Mouse (Mus musculus) myocyte (in vitro differentiated cells): ENCODE measurements around the gene Srarp. TPM values are rescaled to one million over a fixed set of nuclear protein-coding genes. Genes with fewer than 3 reads are reported as not detected.
A peak's percentile ranks its signal among the peaks of the same experiment; 100 is the strongest.

Experiments
- H3K27me3 ChIP-seq: one replicate; pipeline ENCODE4 v1.6.1; 2011; ENCODE audit not compliant: control insufficient read depth, insufficient read depth, insufficient read length
- H3K36me3 ChIP-seq: one replicate; pipeline ENCODE4 v1.6.1; 2011; ENCODE audit not compliant: control insufficient read depth, insufficient read depth
- H3K4me2 ChIP-seq: one replicate; pipeline ENCODE4 v1.6.1; 2011; ENCODE audit warnings: low read depth, control low read depth
- H3K4me3 ChIP-seq: one replicate; pipeline ENCODE4 v1.5.1; 2011; ENCODE audit warnings: mild to moderate bottlenecking, control low read depth, moderate library complexity
- H3K79me2 ChIP-seq: one replicate; pipeline ENCODE4 v1.6.1; 2011; ENCODE audit not compliant: control insufficient read depth, insufficient read depth
- H3ac ChIP-seq: one replicate; pipeline ENCODE4 v1.6.1; 2011; ENCODE audit not compliant: control insufficient read depth, insufficient read length
- CEBPB ChIP-seq: IDR thresholded peaks from 2 replicates; pipeline ENCODE4 v1.6.1; 2011; ENCODE audit warnings: mild to moderate bottlenecking, moderate library complexity; ENCODE audit not compliant: poor library complexity, insufficient read depth, severe bottlenecking
- E2F4 ChIP-seq: IDR thresholded peaks from one replicate; pipeline ENCODE4 v1.6.1; 2011; ENCODE audit warnings: mild to moderate bottlenecking, control low read depth, moderate library complexity; ENCODE audit not compliant: insufficient read depth
- MAX ChIP-seq: IDR thresholded peaks from one replicate; pipeline ENCODE4 v1.6.1; 2011; ENCODE audit warnings: low read depth, mild to moderate bottlenecking, control low read depth
- MYOD1 ChIP-seq, 3 experiments: IDR thresholded peaks; one replicate each; pipeline ENCODE4 v1.6.1; 2011; ENCODE audit warnings: control low read depth in 2 of 3, low read depth in 2 of 3, mild to moderate bottlenecking in 2 of 3, moderate library complexity in 1 of 3; ENCODE audit not compliant: insufficient read length in 2 of 3, control insufficient read depth in 1 of 3
- MYOG ChIP-seq, 3 experiments: IDR thresholded peaks; one replicate each; pipeline ENCODE4 v1.6.1; 2011; ENCODE audit warnings: control low read depth in 2 of 3, low read depth in 2 of 3, mild to moderate bottlenecking in 2 of 3; ENCODE audit not compliant: insufficient read length in 2 of 3, control insufficient read depth in 1 of 3, insufficient read depth in 1 of 3
- POLR2A ChIP-seq: IDR thresholded peaks from one replicate; pipeline ENCODE4 v1.6.1; 2011; ENCODE audit warnings: low read depth, mild to moderate bottlenecking, control low read depth, moderate library complexity; ENCODE audit not compliant: insufficient read length
- POLR2AphosphoS2 ChIP-seq: IDR thresholded peaks from one replicate; pipeline ENCODE4 v1.6.1; 2011; ENCODE audit warnings: low read depth, control low read depth; ENCODE audit not compliant: insufficient read length
- REST ChIP-seq: IDR thresholded peaks from one replicate; pipeline ENCODE4 v1.6.1; 2011; ENCODE audit warnings: mild to moderate bottlenecking, control low read depth, moderate library complexity; ENCODE audit not compliant: insufficient read depth, insufficient read length
- SRF ChIP-seq: IDR thresholded peaks from one replicate; pipeline ENCODE4 v1.6.1; 2011; ENCODE audit warnings: low read depth; ENCODE audit not compliant: control insufficient read depth, insufficient read length
- TCF12 ChIP-seq: IDR thresholded peaks from one replicate; pipeline ENCODE4 v1.6.1; 2011; ENCODE audit warnings: mild to moderate bottlenecking, control low read depth; ENCODE audit not compliant: poor library complexity, insufficient read depth, severe bottlenecking
- TCF3 ChIP-seq: IDR thresholded peaks from one replicate; pipeline ENCODE4 v1.6.1; 2011; ENCODE audit warnings: low read depth, control low read depth; ENCODE audit not compliant: insufficient read length
- USF1 ChIP-seq: IDR thresholded peaks from one replicate; pipeline ENCODE4 v1.6.1; 2011; ENCODE audit warnings: low read depth, mild to moderate bottlenecking, control low read depth, moderate library complexity
- polyA plus RNA-seq: library from polyadenylated mRNA; unstranded; fragments of >200 nt; fragmentation: generic; extraction: Trizol; gene quantifications from one replicate; pipeline ENCODE4 v1.2.1, GENCODE M21; 2012; ENCODE audit warnings: missing spikeins

Gene Srarp
- polyA plus RNA-seq, 1 experiment: not detected

DNA sequence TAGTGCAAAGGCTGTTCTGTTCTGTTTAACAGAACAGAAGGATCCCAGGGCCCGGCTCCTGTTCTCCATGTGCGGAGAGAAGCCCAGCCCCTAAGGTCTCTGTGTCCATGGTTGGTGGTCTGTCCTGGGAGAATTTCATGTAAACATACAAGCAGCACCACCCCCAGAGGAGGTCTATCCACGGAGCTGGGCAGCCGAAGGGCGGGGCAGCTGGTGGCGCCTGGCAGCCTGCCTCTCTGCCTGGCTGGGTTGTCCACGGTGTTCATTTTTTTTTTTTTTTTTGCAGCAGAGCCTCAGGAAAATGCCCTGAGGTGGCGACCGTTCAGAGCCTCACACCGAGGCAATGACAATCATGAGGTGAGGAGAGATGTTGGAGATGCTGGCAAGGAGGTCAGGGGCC lies 32.7 kb upstream of the Srarp start:
- H3K4me3 ChIP-seq: no peak overlapping the region
- TF ChIP-seq MAX: no peak
- no peak for TF ChIP-seq MYOD1 (IDR thresholded peaks at IDR 0.05; ENCODE audit: control insufficient read depth in 1 of 3, insufficient read length in 2 of 3, low read depth in 2 of 3)
- no peak for TF ChIP-seq E2F4
- TF ChIP-seq REST: no peak
- no peak for TF ChIP-seq POLR2A
- no peak for TF ChIP-seq TCF3
- TF ChIP-seq TCF12: no peak
- TF ChIP-seq USF1: no peak
- TF ChIP-seq POLR2AphosphoS2: no peak
- no peak for TF ChIP-seq CEBPB
- no peak for TF ChIP-seq MYOG (IDR thresholded peaks at IDR 0.05; ENCODE audit: control insufficient read depth in 1 of 3, insufficient read depth in 1 of 3, insufficient read length in 2 of 3, low read depth in 2 of 3)
- TF ChIP-seq SRF: no peak
- H3K27me3 ChIP-seq: no peaks in the 10 kb centered on the region
- H3K79me2 ChIP-seq: no peaks in the 10 kb centered on the region
- no peaks in the 10 kb centered on the region for H3K36me3 ChIP-seq
- H3ac ChIP-seq: no peak overlapping the region
- no peak overlapping the region for H3K4me2 ChIP-seq

DNA sequence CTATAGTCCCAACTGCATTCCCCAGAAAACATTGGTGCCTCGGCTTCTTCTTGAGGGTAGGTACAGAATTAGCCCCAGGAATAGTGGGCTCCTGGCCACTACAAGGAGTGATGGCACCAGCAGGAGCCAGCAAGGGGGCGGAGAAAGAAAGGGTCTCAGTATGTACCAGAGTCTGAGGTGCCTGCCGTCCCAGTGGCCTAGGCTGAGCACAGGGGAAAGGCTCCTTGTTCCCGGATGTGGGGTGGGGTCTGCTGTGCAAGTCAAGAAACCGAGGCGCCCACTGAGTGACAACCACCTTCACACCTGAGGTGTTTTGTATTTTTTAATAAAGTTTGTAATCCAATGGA lies 31.6 kb upstream of the Srarp start:
- no peaks in the 10 kb centered on the region for H3K36me3 ChIP-seq
- no peaks in the 10 kb centered on the region for H3K27me3 ChIP-seq
- TF ChIP-seq E2F4 (no peak), POLR2AphosphoS2 (no peak), REST (no peak), MYOD1 (IDR thresholded peaks at IDR 0.05; ENCODE audit: control insufficient read depth in 1 of 3, insufficient read length in 2 of 3, low read depth in 2 of 3) (no peak), MYOG (IDR thresholded peaks at IDR 0.05; ENCODE audit: control insufficient read depth in 1 of 3, insufficient read depth in 1 of 3, insufficient read length in 2 of 3, low read depth in 2 of 3) (no peak), CEBPB (no peak), USF1 (no peak), MAX (no peak), TCF3 (no peak), POLR2A (no peak), SRF (no peak), TCF12 (no peak)
- H3K4me3 ChIP-seq: no peak overlapping the region
- no peak overlapping the region for H3K4me2 ChIP-seq
- H3K79me2 ChIP-seq: no peaks in the 10 kb centered on the region
- no peak overlapping the region for H3ac ChIP-seq

GRCm38 (mm10) chr4:141466844-141467580 lies 31.1 kb upstream of the Srarp start:
- Histone ChIP-seq H3K36me3 (peaks cover 3% of the 10 kb centered on the region), H3ac (no peak overlapping the region), H3K27me3 (no peaks in the 10 kb centered on the region), H3K4me2 (no peak overlapping the region), H3K4me3 (no peak overlapping the region), H3K79me2 (no peaks in the 10 kb centered on the region)
- TF ChIP-seq POLR2A (no peak), MYOG (IDR thresholded peaks at IDR 0.05; ENCODE audit: control insufficient read depth in 1 of 3, insufficient read depth in 1 of 3, insufficient read length in 2 of 3, low read depth in 2 of 3) (peak in 2 of 3 experiments; percentile 17 to 19), USF1 (no peak), E2F4 (no peak), POLR2AphosphoS2 (peak; percentile 24), MYOD1 (IDR thresholded peaks at IDR 0.05; ENCODE audit: control insufficient read depth in 1 of 3, insufficient read length in 2 of 3, low read depth in 2 of 3) (peak in 2 of 3 experiments; percentile 16 to 21)

DNA sequence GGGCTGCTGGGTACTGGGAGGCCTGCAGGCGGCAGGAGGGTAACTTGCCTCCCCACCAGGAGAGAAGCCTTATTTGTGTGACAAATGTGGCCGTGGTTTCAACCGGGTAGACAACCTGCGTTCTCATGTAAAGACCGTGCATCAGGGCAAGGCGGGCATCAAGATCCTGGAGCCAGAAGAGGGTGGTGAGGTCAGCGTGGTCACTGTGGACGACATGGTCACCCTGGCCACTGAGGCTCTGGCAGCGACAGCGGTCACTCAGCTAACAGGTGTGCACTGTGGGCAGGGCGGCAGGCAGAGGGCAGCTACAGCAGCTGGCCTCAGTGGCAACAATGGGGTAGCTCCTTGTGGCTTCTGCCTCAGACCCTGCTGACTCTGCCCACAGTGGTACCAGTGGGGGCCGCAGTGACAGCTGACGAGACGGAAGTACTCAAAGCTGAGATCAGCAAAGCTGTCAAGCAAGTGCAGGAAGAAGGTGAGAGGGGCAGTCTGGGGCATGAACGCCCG lies 30.4 kb upstream of the Srarp start:
- H3K36me3 ChIP-seq: peaks cover 6% of the 10 kb centered on the region
- H3K4me2 ChIP-seq: no peak overlapping the region
- H3K27me3 ChIP-seq: no peaks in the 10 kb centered on the region
- TF ChIP-seq TCF3 (no peak), POLR2A (peak; percentile 22), E2F4 (no peak), POLR2AphosphoS2 (no peak), MAX (no peak), TCF12 (no peak), MYOD1 (IDR thresholded peaks at IDR 0.05; ENCODE audit: control insufficient read depth in 1 of 3, insufficient read length in 2 of 3, low read depth in 2 of 3) (peak in 2 of 3 experiments; percentile 70 to 77), CEBPB (no peak), SRF (no peak), MYOG (IDR thresholded peaks at IDR 0.05; ENCODE audit: control insufficient read depth in 1 of 3, insufficient read depth in 1 of 3, insufficient read length in 2 of 3, low read depth in 2 of 3) (peak in 2 of 3 experiments; percentile 90 to 95), USF1 (no peak), REST (no peak)
- no peak overlapping the region for H3ac ChIP-seq
- H3K4me3 ChIP-seq: no peak overlapping the region
- H3K79me2 ChIP-seq: no peaks in the 10 kb centered on the region
